ENCODE assay signal across 8 mouse cellular contexts in the genomic region with DNA sequence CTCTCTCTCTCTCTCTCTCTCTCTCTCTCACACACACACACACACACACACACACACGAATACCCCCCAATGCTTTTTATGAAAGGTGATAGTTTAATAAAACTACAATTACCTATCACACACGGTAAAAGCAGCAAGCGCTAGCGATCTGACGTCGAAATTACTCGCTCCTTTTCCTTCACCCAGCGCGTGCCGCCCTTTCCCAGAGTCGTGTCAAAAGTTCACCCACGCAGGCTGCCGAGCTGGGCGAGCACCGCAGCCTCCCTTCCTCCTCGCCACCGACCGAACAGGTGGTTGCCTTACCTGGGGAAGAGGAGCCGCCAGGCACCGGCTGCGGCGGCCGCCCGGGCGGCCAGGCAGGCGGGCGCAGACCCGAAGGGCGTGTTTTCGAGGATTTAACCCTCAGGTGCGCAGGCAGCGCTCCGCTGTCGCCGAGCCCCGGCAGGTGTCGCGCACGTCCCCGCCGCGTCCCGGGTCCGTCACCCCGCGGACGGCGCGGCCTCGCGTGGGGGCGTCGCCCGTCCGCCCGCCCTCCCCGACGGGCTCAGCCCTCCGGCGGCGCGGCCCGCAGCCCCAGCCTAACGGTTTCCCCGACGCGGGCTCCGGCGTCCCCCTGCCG. TPM values are rescaled to one million over a fixed set of nuclear protein-coding genes. Genes with fewer than 3 reads are reported as not detected.
DNase-seq lines count a peak whose midpoint lies in the region; ATAC-seq and TF ChIP-seq lines count a peak whose summit lies in the region.

No protein-coding gene starts in this region.

- peak overlapping the region; percentile 86 for H3K27ac ChIP-seq in heart, adult 2 months
- H3K27ac ChIP-seq in brown adipose tissue, adult 24 weeks (replicated peaks; ENCODE audit: low read depth, low read length): peak overlapping the region; percentile 49
- peak overlapping the region; percentile 89 for H3K27ac ChIP-seq in hindbrain, embryonic 12.5 days
- peak overlapping the region; percentile 87 for H3K27ac ChIP-seq in limb, embryonic 15.5 days
- H3K27ac ChIP-seq in midbrain, embryonic 16.5 days (ENCODE audit: low read length): peak overlapping the region; percentile 95

- peak; percentile 20; the same call in 1 of the 2 replicates for TF ChIP-seq CTCF in heart, adult 2 months (IDR thresholded peaks at IDR 0.05)

- H3K4me1 ChIP-seq in heart, adult 2 months (ENCODE audit: control insufficient read depth, insufficient read depth, low read length): no peaks in the 10 kb centered on the region; the same call in 1 of the 2 replicates
- H3K4me1 ChIP-seq in brown adipose tissue, adult 24 weeks (ENCODE audit: control insufficient read depth, insufficient read depth, insufficient read length, low read length): no peaks in the 10 kb centered on the region
- peaks cover 7% of the 10 kb centered on the region; the same call in 1 of the 2 replicates for H3K4me1 ChIP-seq in hindbrain, embryonic 12.5 days
- peaks cover 8% of the 10 kb centered on the region; the same call in 1 of the 2 replicates for H3K4me1 ChIP-seq in limb, embryonic 15.5 days
- H3K4me1 ChIP-seq in midbrain, embryonic 16.5 days (ENCODE audit: control insufficient read depth, insufficient read depth, low read length): peaks cover 9% of the 10 kb centered on the region

- H3K4me3 ChIP-seq in heart, adult 2 months: peak overlapping the region; percentile 75
- peak overlapping the region; percentile 79 for H3K4me3 ChIP-seq in brown adipose tissue, adult 24 weeks (ENCODE audit: insufficient read depth, low read depth, low read length)
- H3K4me3 ChIP-seq in hindbrain, embryonic 12.5 days: peak overlapping the region; percentile 72
- H3K4me3 ChIP-seq in limb, embryonic 15.5 days: peak overlapping the region; percentile 93
- peak overlapping the region; percentile 95 for H3K4me3 ChIP-seq in midbrain, embryonic 16.5 days (ENCODE audit: low read depth, low read length)

- H3K4me2 ChIP-seq in hindbrain, embryonic 12.5 days (replicated peaks): peak overlapping the region; percentile 80
- peak overlapping the region; percentile 81 for H3K4me2 ChIP-seq in limb, embryonic 15.5 days
- peak overlapping the region; percentile 66 for H3K4me2 ChIP-seq in midbrain, embryonic 16.5 days (ENCODE audit: low read length)

- WGBS in heart, adult 2 months: 1% methylated on average over 70 of the region's 70 CpGs
- WGBS in hindbrain, embryonic 12.5 days: under 1% methylated on average over 49 of the region's 70 CpGs
- WGBS in limb, embryonic 15.5 days: under 1% methylated on average over 61 of the region's 70 CpGs
- under 1% methylated on average over 65 of the region's 70 CpGs for WGBS in midbrain, embryonic 16.5 days

- ATAC-seq in CD4-positive, CD25-positive, alpha-beta regulatory T cell, adult 4 months: peak; percentile 46
- no peak for ATAC-seq in hindbrain, embryonic 12.5 days (ENCODE audit: low FRiP score)
- ATAC-seq in limb, embryonic 15.5 days (ENCODE audit: insufficient number of reproducible peaks, low FRiP score, low TSS enrichment, low read depth): no peak; the same call in 1 of the 2 replicates
- peak; percentile 80 for ATAC-seq in midbrain, embryonic 16.5 days

- peak overlapping the region; percentile 84 for H3K9ac ChIP-seq in heart, adult 2 months (ENCODE audit: low read depth, low read length)
- H3K9ac ChIP-seq in hindbrain, embryonic 12.5 days: peak overlapping the region; percentile 86
- H3K9ac ChIP-seq in limb, embryonic 15.5 days: peak overlapping the region; percentile 92
- peak overlapping the region; percentile 93 for H3K9ac ChIP-seq in midbrain, embryonic 16.5 days (ENCODE audit: low read depth, low read length)

- H3K9me3 ChIP-seq in hindbrain, embryonic 12.5 days (replicated peaks): no peaks in the 10 kb centered on the region
- no peaks in the 10 kb centered on the region for H3K9me3 ChIP-seq in limb, embryonic 15.5 days
- H3K9me3 ChIP-seq in midbrain, embryonic 16.5 days (replicated peaks; ENCODE audit: control insufficient read depth, low read length, poor library complexity, severe bottlenecking): no peaks in the 10 kb centered on the region

- no peaks in the 10 kb centered on the region; the same call in none of the 2 replicates for H3K79me2 ChIP-seq in heart, adult 2 months (replicated peaks; ENCODE audit: control insufficient read depth, insufficient read depth, low read length)

- TF ChIP-seq POLR2A in heart, adult 2 months (IDR thresholded peaks at IDR 0.05; ENCODE audit: insufficient read depth, low read depth, low read length): no peak

- no peaks in the 10 kb centered on the region; the same call in 1 of the 2 replicates for H3K36me3 ChIP-seq in heart, adult 2 months (ENCODE audit: control insufficient read depth, insufficient read depth, low read length)
- no peaks in the 10 kb centered on the region for H3K36me3 ChIP-seq in hindbrain, embryonic 12.5 days
- no peaks in the 10 kb centered on the region for H3K36me3 ChIP-seq in limb, embryonic 15.5 days
- no peaks in the 10 kb centered on the region for H3K36me3 ChIP-seq in midbrain, embryonic 16.5 days (ENCODE audit: control insufficient read depth, insufficient read depth, low read length)

- H3K27me3 ChIP-seq in heart, adult 2 months (ENCODE audit: control insufficient read depth, insufficient read depth, low read length): no peaks in the 10 kb centered on the region
- H3K27me3 ChIP-seq in hindbrain, embryonic 12.5 days: peaks cover 11% of the 10 kb centered on the region; the same call in 1 of the 2 replicates
- no peaks in the 10 kb centered on the region for H3K27me3 ChIP-seq in limb, embryonic 15.5 days
- H3K27me3 ChIP-seq in midbrain, embryonic 16.5 days (ENCODE audit: control insufficient read depth, insufficient read depth, low read depth, low read length): peaks cover 5% of the 10 kb centered on the region

- TF ChIP-seq EP300 in heart, adult 2 months (IDR thresholded peaks at IDR 0.05; ENCODE audit: insufficient read depth, low read depth, low read length): no peak

- no peak for DNase-seq in heart, adult 2 months
- no peak for DNase-seq in heart, postnatal 4 days
- DNase-seq in thymus, postnatal 10 days (ENCODE audit: low spot score in 2 of 2): peak; percentile 63 to 66

- intact Hi-C loops in heart, adult 2 months (cut with DNase I): loop anchor here (1.0 kb wide), 2 partner anchors 106 to 274 kb away; no protein-coding TSS in a partner anchor

RNA-seq across cellular contexts. Expression of a gene that starts 0.6 kb away (rescaled TPM):
- total RNA-seq in heart, adult 2 months (2021): 10 to 100 TPM; 13.6 to 14.5 TPM
- 9.2 and 17.2 TPM in 2 replicates for polyA plus RNA-seq in heart, adult 2 months (2012; rRNA removed)
- total RNA-seq in heart, postnatal 4 days (2021): 10 to 100 TPM; 19.0 to 22.6 TPM
- polyA plus RNA-seq in CD4-positive, CD25-positive, alpha-beta regulatory T cell, adult 4 months (2017; shearing (Covaris generic)): 10 to 100 TPM; 19.1 to 21.5 TPM
- polyA plus RNA-seq in brown adipose tissue, adult 24 weeks (2012; ENCODE audit: insufficient read depth, insufficient read length, missing spikeins): 8.8 and 9.0 TPM in 2 replicates
- 46.9 and 49.8 TPM in 2 replicates for polyA plus RNA-seq in hindbrain, embryonic 12.5 days (2016; fragmentation: Nextera tagmentation; extraction: Ambion mirVana)
- polyA plus RNA-seq in limb, embryonic 15.5 days (2015; fragmentation: Nextera tagmentation; extraction: Ambion mirVana): 41.4 and 43.6 TPM in 2 replicates
- polyA plus RNA-seq in midbrain, embryonic 16.5 days (2015; fragmentation: Nextera tagmentation; extraction: Ambion mirVana): 47.5 and 55.5 TPM in 2 replicates

Comparison
In these comparisons a context has a peak if more than half of its experiments do, and no peak if none do; other contexts are left out.
1. DNase-seq: peak in thymus, postnatal 10 days (2 of 2); none in heart, adult 2 months (0 of 2) and heart, postnatal 4 days (single experiment).
2. ATAC-seq: peak in CD4-positive, CD25-positive, alpha-beta regulatory T cell, adult 4 months (single experiment) and midbrain, embryonic 16.5 days (single experiment); none in hindbrain, embryonic 12.5 days (single experiment) and limb, embryonic 15.5 days (single experiment).
3. Peak in every context shown above with its lines, with median percentiles within 50 percentile points of each other: H3K27ac ChIP-seq, H3K4me3 ChIP-seq, H3K9ac ChIP-seq and H3K4me2 ChIP-seq.